Mouse (Mus musculus): ENCODE measurements around the gene Ptges2. TPM values are rescaled to one million over a fixed set of nuclear protein-coding genes. Genes with fewer than 3 reads are reported as not detected.

Gene Ptges2
- polyA plus RNA-seq, 1 experiment = 59.4 TPM

- no peak for DNase-seq (ENCODE audit: extremely low spot score in 1 of 2, low spot score in 1 of 2)
These were observed 41.1 kb downstream of the Ptges2 start for GRCm38 (mm10) chr2:32436686-32437372.

DNA sequence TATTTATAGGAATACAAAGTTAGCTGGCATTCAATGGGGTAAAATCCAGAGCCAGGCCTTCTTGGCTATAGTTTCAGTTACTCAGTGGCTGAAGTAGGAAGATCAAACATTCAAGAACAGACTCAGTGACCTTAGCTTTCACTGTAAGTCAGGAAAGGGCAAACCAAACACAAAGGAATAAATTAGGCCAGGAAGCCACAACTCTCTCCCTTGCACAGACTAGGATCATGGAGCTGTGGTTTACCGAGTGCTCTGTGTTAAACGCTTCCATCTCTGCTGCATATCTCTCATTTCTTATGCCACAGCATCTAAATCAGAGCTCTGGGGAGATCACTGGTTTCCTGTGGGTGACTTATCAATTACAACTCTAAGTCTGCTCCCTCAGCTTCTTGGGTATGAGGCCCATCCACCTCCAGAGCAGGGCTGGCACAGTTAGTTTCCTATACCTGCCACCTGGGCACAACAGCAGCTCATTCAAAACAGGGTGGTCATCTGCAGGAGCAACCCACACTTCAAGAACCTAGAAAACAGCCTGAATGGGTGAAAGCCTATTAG, 42.0 kb downstream of the Ptges2 start:
- no peak for DNase-seq (ENCODE audit: extremely low spot score in 1 of 2, low spot score in 1 of 2)

GRCm38 (mm10) chr2:32438733-32439132, 43.0 kb downstream of the Ptges2 start:
- no peak for DNase-seq (ENCODE audit: extremely low spot score in 1 of 2, low spot score in 1 of 2)

GRCm38 (mm10) chr2:32439177-32439576, 43.5 kb downstream of the Ptges2 start:
- DNase-seq (ENCODE audit: extremely low spot score in 1 of 2, low spot score in 1 of 2) = no peak

- no peak for DNase-seq (ENCODE audit: extremely low spot score in 1 of 2, low spot score in 1 of 2)
These were observed 44.5 kb downstream of the Ptges2 start for GRCm38 (mm10) chr2:32440164-32440563.

GRCm38 (mm10) chr2:32440632-32441031, 44.9 kb downstream of the Ptges2 start:
- no peak for DNase-seq (ENCODE audit: extremely low spot score in 1 of 2, low spot score in 1 of 2)

- no peak for DNase-seq (ENCODE audit: extremely low spot score in 1 of 2, low spot score in 1 of 2)
These were observed 45.9 kb downstream of the Ptges2 start for GRCm38 (mm10) chr2:32441550-32441949.

DNA sequence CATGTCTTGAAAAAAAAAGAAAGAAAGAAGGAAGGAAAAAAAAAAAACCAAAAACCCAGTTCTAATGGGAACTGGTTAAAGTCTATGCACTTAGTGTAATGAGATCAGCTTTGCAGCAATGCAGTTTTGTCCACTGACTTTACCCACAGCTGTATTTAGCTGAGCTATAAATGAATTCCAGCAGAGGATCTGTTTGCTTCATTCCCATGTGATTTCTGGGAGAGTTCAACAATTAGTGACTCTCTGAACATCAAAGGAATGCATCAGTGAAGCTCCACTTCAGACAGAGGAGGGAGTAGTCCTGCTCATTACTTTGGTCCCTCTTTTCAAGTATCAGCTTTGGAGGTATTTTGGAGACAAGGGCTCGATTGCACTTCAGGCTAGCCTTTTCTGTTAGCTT, 49.8 kb downstream of the Ptges2 start:
- no peak for DNase-seq (ENCODE audit: extremely low spot score in 1 of 2, low spot score in 1 of 2)

GRCm38 (mm10) chr2:32447264-32447936, 51.7 kb downstream of the Ptges2 start:
- peak in 1 of 2 experiments; percentile 73 for DNase-seq (ENCODE audit: extremely low spot score in 1 of 2, low spot score in 1 of 2)

GRCm38 (mm10) chr2:32448480-32448879, 52.8 kb downstream of the Ptges2 start:
- DNase-seq (ENCODE audit: extremely low spot score in 1 of 2, low spot score in 1 of 2) = no peak

DNA sequence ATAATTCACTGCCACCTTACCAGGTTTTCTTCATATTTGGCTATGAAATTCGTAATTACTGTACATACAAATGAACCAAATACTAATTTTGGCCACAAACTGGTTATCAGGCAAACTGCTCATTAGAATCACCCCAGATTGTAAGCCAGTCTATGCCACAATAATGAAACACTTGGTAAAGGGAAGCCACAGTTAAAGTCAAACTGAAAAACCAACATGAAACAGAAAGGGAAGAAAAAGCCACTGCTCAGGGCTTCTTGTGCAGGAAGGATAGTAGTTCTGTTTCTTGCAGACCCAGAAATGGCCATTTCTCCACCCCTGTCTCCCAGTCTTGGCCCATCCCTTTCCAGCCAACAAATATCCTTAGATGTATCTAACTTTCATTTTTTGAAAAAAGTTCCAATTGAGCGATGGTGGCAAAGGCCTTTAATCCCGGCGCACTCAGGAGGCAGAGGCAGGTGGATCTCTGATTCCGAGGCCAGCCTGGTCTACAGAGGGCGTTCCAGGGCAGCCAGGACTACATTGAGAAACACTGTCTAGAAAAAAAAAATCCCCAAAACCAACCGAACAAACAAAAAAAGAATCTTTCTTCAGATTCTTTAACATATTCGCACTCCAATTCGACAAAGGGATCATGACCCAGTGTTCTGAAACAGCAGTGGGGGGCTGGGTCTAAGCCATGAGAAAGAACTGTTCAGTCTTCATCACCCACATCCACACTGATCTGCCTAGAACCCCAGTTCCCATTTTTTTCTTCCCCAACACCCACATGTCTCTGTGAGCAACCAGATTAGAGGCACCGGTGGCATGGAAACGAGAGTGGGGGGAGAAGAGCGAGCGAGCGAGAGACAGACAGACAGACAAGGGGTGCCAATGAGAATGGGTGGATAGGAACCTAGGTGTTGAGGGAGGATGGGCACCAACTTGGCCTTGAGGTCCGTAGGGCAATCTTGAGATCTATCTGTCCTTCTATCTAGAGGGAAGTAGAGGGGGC, 54.4 kb downstream of the Ptges2 start, which contains the start of gene Naif1:
Gene Naif1 (plus strand): TSS at position 697 of the 994 bp plus-strand sequence.
- DNase-seq (ENCODE audit: extremely low spot score in 1 of 2, low spot score in 1 of 2) = peak in 1 of 2 experiments; percentile 68

DNA sequence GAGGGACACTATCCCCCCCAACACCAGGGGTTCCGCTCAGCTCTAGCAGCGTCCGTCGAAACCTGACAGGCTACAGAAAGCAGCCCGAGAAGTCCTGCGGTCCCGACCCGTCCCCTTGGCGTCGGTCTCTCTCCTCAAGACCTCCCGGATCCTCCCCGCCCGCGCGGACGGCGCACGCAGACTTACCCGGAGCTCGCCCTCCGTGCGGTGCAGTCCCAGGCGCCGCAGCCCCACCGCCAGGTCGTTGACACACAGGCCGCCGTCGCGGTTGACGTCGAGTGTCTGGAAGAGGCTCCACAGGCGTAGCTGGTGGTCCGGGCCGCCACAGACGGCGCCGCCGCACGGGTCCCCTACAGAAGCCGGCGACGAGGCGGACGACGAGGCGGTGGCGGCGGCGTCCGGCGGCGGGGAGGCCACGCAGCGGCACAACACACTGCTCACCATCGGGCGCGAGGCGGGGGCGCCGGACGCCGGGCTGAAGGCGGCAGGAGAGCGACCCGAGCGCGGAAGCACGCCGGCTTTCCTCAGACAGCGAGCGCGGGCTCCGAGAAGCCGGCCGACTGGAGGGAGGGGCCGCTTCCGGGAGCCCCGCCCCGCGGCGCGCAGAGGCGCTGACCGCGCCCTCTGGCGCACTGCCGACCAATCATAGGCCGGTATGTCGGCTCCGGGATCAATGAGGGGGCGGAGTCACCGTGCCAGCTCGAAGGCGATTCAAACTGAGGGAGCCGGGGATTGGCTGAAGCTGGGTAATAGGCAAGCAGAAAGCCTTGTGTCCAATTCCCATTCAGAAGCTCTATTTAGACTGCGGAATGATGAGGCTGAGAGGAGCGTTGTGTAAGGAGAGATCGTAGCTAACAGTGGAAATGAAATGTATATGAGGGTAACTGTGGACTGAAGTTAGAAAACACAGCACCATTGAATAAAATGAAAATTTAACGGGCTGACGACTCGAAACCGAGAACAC, 55.5 kb downstream of the Ptges2 start, which contains the start of gene Slc25a25:
Gene Slc25a25 (minus strand): TSS at position 565 of the 964 bp plus-strand sequence.
- DNase-seq (ENCODE audit: extremely low spot score in 1 of 2, low spot score in 1 of 2) = peak; percentile 92 to 98

DNA sequence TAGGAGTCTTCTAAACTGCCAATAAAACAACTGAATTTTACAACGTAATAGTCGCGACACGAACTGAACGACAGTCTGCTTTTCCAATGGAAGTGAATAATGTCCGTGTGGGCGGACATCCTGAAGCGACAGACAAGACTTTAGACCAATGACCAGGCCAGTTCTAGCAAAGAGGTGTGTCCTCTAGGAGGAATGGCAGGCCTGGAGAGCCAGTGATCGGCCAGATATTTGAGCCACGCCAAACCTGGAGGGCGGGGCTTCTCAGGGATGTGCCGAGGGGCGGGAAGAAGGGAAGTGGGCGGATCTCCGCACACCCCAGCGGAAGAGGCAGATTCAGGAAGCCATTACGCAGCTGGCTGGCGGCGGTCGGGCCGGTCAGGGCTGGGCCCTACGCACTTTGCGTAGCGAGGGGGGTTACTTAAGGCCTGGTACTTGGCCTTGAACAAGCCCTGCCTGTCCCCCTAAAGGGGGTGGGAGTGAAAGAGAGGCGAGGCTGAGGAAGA, 56.2 kb downstream of the Ptges2 start:
- DNase-seq (ENCODE audit: extremely low spot score in 1 of 2, low spot score in 1 of 2) = peak; percentile 99

DNA sequence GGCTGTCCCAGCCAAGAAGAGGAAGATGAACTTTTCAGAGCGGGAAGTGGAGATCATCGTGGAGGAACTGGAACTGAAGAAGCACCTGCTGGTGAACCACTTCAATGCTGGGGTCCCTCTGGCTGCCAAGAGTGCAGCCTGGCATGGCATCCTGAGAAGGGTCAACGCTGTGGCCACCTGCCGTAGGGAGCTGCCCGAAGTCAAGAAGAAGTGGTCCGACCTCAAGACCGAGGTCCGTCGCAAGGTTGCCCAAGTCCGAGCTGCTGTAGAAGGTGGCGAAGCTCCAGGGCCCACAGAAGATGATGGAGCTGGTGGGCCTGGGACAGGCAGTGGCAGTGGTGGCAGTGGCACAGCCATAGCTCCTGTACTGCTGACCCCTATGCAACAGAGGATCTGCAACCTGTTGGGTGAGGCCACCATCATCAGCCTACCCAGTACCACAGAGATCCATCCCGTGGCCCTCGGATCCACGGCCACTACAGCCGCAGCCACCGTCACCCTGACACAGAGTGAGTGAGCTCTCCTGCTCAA, 56.8 kb downstream of the Ptges2 start:
- DNase-seq (ENCODE audit: extremely low spot score in 1 of 2, low spot score in 1 of 2) = no peak

DNA sequence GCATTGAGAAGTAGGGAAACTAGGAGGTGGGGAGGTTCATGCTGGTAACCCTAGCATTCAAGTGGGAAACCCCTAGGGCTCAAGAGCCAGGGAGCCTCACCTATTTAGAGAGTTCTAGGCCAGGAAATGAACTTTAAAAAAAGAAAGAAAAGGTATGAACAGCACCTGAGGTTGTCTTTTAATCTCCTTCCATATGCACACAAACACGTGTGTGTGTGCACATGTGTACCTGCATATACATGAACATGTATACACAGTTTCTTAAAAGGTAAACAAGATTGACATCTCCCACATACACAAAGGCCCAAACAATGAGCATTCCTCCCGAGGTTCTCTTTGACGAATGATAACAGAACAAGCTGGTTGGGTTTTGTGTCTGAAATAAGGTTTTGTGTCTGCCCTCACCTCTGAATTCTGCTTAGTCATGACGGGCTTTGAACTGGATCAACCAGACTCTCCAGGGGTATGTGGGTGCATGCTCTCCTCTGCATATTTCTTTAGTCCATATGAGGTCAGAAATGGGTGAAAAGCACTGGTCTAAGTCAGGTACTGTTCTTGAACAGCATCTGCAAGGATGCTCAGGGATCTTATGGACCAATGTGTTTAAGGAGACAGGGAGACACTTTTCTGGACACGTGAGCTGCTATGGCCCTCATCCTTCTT, 58.1 kb downstream of the Ptges2 start:
- no peak for DNase-seq (ENCODE audit: extremely low spot score in 1 of 2, low spot score in 1 of 2)

- DNase-seq (ENCODE audit: extremely low spot score in 1 of 2, low spot score in 1 of 2) = no peak
These were observed 58.9 kb downstream of the Ptges2 start for GRCm38 (mm10) chr2:32454633-32455032.

GRCm38 (mm10) chr2:32455101-32455500, 59.4 kb downstream of the Ptges2 start:
- DNase-seq (ENCODE audit: extremely low spot score in 1 of 2, low spot score in 1 of 2) = no peak
